18 mouse cellular contexts compared by ENCODE assay signal in genomic region chr14:59229822-59230221, GRCm38 (mm10). TPM values are rescaled to one million over a fixed set of nuclear protein-coding genes. Genes with fewer than 3 reads are reported as not detected.
A peak's percentile ranks its signal among the peaks of the same experiment; 100 is the strongest.
DNase-seq lines count a peak whose midpoint lies in the region; ATAC-seq and TF ChIP-seq lines count a peak whose summit lies in the region.
"Had no signal": no experiment of that assay in that cellular context is flagged by ENCODE, and none has a peak within 500 bp of the region (broad histone marks: within the 10 kb centered on the region; RNA-seq: fewer than 3 reads in every experiment).

No protein-coding gene starts in this region.

- H3K4me2 ChIP-seq in kidney, postnatal 0 days (ENCODE audit: low read length): no peak overlapping the region
- no peak overlapping the region for H3K4me2 ChIP-seq in kidney, embryonic 14.5 days (replicated peaks; ENCODE audit: low read depth, low read length)
- H3K4me2 ChIP-seq: limb, embryonic 15.5 days had no signal

- H3K27ac ChIP-seq in kidney, postnatal 0 days: no peak overlapping the region
- no peak overlapping the region for H3K27ac ChIP-seq in cortical plate, adult 2 months (ENCODE audit: insufficient read depth, low read length)
- H3K27ac ChIP-seq in kidney, embryonic 14.5 days (ENCODE audit: low read depth, low read length): no peak overlapping the region
- H3K27ac ChIP-seq: limb, embryonic 15.5 days had no signal

- H3K4me1 ChIP-seq in kidney, postnatal 0 days (replicated peaks; ENCODE audit: insufficient read depth, low read length): no peaks in the 10 kb centered on the region
- no peaks in the 10 kb centered on the region for H3K4me1 ChIP-seq in cortical plate, adult 2 months (ENCODE audit: control insufficient read depth, insufficient read depth, low read length)
- H3K4me1 ChIP-seq in kidney, embryonic 14.5 days (ENCODE audit: control insufficient read depth, insufficient read depth, low read length): no peaks in the 10 kb centered on the region
- H3K4me1 ChIP-seq: limb, embryonic 15.5 days had no signal

- 0 out of 2 replicates have a peak, but pooled peaks have one; percentile 52 for ATAC-seq in cerebellum, adult (ENCODE audit: insufficient number of reproducible peaks, low FRiP score, low TSS enrichment)
- ATAC-seq in kidney, postnatal 0 days (replicated peaks; ENCODE audit: low FRiP score, low read depth): no peak
- ATAC-seq in kidney, embryonic 14.5 days (ENCODE audit: low FRiP score, low TSS enrichment): no peak
- ATAC-seq: forebrain, embryonic 16.5 days had no signal

- H3K36me3 ChIP-seq in kidney, postnatal 0 days (ENCODE audit: insufficient read depth, low read length): peaks cover 72% of the 10 kb centered on the region
- H3K36me3 ChIP-seq in kidney, embryonic 14.5 days (ENCODE audit: control insufficient read depth, insufficient read depth, low read length): peaks cover 91% of the 10 kb centered on the region

- no peak overlapping the region for H3K9ac ChIP-seq in kidney, postnatal 0 days (ENCODE audit: low read depth, low read length)
- no peak overlapping the region for H3K9ac ChIP-seq in kidney, embryonic 14.5 days (ENCODE audit: low read depth, low read length)
- H3K9ac ChIP-seq: limb, embryonic 15.5 days had no signal

- 97% methylated on average over 3 of the region's 3 CpGs for WGBS in kidney, postnatal 0 days
- WGBS in kidney, embryonic 14.5 days: 96% methylated on average over 3 of the region's 3 CpGs

- H3K9me3 ChIP-seq in kidney, postnatal 0 days (replicated peaks; ENCODE audit: low read length): no peaks in the 10 kb centered on the region
- no peaks in the 10 kb centered on the region for H3K9me3 ChIP-seq in kidney, embryonic 14.5 days (ENCODE audit: control insufficient read depth, low read length)
- H3K9me3 ChIP-seq: limb, embryonic 15.5 days had no signal

- peak; percentile 25; the same call in 1 of the 2 replicates for TF ChIP-seq CTCF in kidney, postnatal 0 days (IDR thresholded peaks at IDR 0.05; ENCODE audit: low read depth)
- TF ChIP-seq CTCF in cortical plate, adult 2 months (IDR thresholded peaks at IDR 0.05; ENCODE audit: extremely low read depth, insufficient read depth, low read length): peak; percentile 20; the same call in 1 of the 2 replicates

- no peak for DNase-seq in cerebellum, postnatal 36 days
- no peak for DNase-seq in kidney, postnatal 0 days (ENCODE audit: low spot score)
- no peak for DNase-seq in kidney, adult 18-20 months
- DNase-seq in 3T3-L1 (ENCODE audit: low read depth, low spot score): peak; percentile 23
- no peak for DNase-seq in thymus, postnatal 0 days (ENCODE audit: low spot score)
- DNase-seq: adrenal gland, adult 8-10 months; cerebellum, adult 9-10 months; heart, postnatal 14 days; lung, postnatal 10 days; midbrain, embryonic 14.5 days; right cerebral cortex, postnatal 14 days had no signal

- no peak for TF ChIP-seq POLR2A in cortical plate, adult 2 months (IDR thresholded peaks at IDR 0.05; ENCODE audit: extremely low read depth, insufficient read depth, low read length)

- no peak overlapping the region for H3K4me3 ChIP-seq in kidney, postnatal 0 days (replicated peaks; ENCODE audit: low read depth, low read length)
- no peak overlapping the region for H3K4me3 ChIP-seq in cortical plate, adult 2 months (ENCODE audit: insufficient read depth, low read length)
- no peak overlapping the region for H3K4me3 ChIP-seq in kidney, embryonic 14.5 days (ENCODE audit: low read length)
- H3K4me3 ChIP-seq: erythroblast, embryonic 14.5 days; limb, embryonic 15.5 days had no signal

- H3K27me3 ChIP-seq in kidney, postnatal 0 days (ENCODE audit: insufficient read depth, low read length): no peaks in the 10 kb centered on the region
- no peaks in the 10 kb centered on the region for H3K27me3 ChIP-seq in kidney, embryonic 14.5 days (ENCODE audit: control insufficient read depth, insufficient read depth, low read length)
- H3K27me3 ChIP-seq: limb, embryonic 15.5 days had no signal

RNA-seq across cellular contexts. Expression of gene Rcbtb1, which starts 28.8 kb away (rescaled TPM):
- 28.3 and 34.6 TPM in 2 replicates for polyA plus RNA-seq in kidney, postnatal 0 days (2015; fragmentation: Nextera tagmentation; extraction: Ambion mirVana)
- 31.9 and 35.2 TPM in 2 replicates for polyA plus RNA-seq in cortical plate, adult 2 months (2012; rRNA removed)
- 55.5 and 93.0 TPM in 2 replicates for polyA plus RNA-seq in kidney, embryonic 14.5 days (2014; fragmentation: Nextera tagmentation; extraction: Ambion mirVana)
- polyA plus RNA-seq in thymus, postnatal 0 days (2015; fragmentation: Nextera tagmentation; extraction: Ambion mirVana): 18.6 and 25.6 TPM in 2 replicates

RNA-seq across cellular contexts. Expression of gene Gm6904, which starts 30.2 kb away (rescaled TPM):
- not detected in 2 replicates for polyA plus RNA-seq in kidney, postnatal 0 days (2015; fragmentation: Nextera tagmentation; extraction: Ambion mirVana)
- polyA plus RNA-seq in cortical plate, adult 2 months (2012; rRNA removed): not detected in 2 replicates
- polyA plus RNA-seq in kidney, embryonic 14.5 days (2014; fragmentation: Nextera tagmentation; extraction: Ambion mirVana): not detected in 2 replicates
- polyA plus RNA-seq in thymus, postnatal 0 days (2015; fragmentation: Nextera tagmentation; extraction: Ambion mirVana): not detected in 2 replicates
- polyA plus RNA-seq: erythroblast, embryonic 14.5 days; forebrain, embryonic 16.5 days; kidney, embryonic 16.5 days; limb, embryonic 15.5 days; midbrain, embryonic 14.5 days had no signal

RNA-seq across cellular contexts. Expression of gene Gm5142, which starts 51.3 kb away (rescaled TPM):
- polyA plus RNA-seq in kidney, postnatal 0 days (2015; fragmentation: Nextera tagmentation; extraction: Ambion mirVana): not detected in 2 replicates
- not detected in 2 replicates for polyA plus RNA-seq in cortical plate, adult 2 months (2012; rRNA removed)
- not detected in 2 replicates for polyA plus RNA-seq in kidney, embryonic 14.5 days (2014; fragmentation: Nextera tagmentation; extraction: Ambion mirVana)
- not detected in 2 replicates for polyA plus RNA-seq in thymus, postnatal 0 days (2015; fragmentation: Nextera tagmentation; extraction: Ambion mirVana)
- polyA plus RNA-seq: erythroblast, embryonic 14.5 days; forebrain, embryonic 16.5 days; kidney, embryonic 16.5 days; limb, embryonic 15.5 days; midbrain, embryonic 14.5 days had no signal
